Mouse (Mus musculus) heart, postnatal 36 days (tissue): ENCODE measurements at regions not wholly inside any gene's neighbourhood (a gene's known extent, or its start where the extent isn't known, plus 50 kb on each side); places are given as distances from the start of the nearest gene placed in this dataset.

ENCODE experiments used
- DNase-seq, 2 experiments: peaks; one replicate each; pipeline ENCODE4 v3.0.0; 2021 to 2022
- intact Hi-C: fragments of 180-260 bp; cut with DNase I; formaldehyde crosslinking; loops from one replicate; pipeline ENCODE4 v1.15.1; 2025

DNA sequence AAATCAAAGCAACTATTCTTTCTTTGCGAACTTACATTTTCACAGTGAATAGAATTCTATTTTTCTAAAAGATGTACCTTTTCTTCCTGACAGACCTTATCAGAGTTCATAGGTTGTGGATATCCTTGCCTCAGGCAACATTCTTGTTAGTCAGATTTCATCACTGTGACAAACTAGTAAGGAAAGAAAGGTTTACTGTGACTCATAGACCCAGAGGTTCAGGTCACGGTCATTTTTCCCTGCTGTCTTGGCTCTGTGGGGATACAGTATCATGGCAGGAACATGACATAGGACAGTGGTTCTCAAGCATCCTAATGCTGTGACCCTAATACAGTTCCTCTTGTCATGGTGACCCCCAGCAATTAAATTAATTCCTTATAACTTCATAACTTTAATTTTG is 78.4 kb upstream of the Akt3 start:
- no peak for DNase-seq
- intact Hi-C loops, result no loop called here

DNA sequence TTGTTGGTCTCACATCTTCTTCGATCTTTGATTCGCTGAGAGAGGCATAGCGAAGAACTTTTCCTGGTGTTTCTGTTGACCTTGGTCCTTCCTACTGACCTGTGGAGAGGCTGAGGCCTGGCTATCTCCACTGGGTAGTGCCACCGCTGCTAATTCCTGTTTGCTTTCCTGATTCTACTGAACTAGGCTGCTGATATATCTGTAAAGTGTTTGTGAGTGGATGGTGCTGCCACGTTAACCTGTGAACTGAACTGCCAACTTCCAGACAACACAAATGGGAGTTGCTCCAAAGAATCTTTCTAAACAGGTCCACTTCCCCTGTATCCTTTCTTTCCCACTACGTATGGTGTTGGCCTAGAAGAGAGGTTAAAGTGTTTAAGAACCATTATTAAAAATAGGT is 78.0 kb upstream of the Akt3 start:
- intact Hi-C loops, result no loop called here
- DNase-seq, result no peak

DNA sequence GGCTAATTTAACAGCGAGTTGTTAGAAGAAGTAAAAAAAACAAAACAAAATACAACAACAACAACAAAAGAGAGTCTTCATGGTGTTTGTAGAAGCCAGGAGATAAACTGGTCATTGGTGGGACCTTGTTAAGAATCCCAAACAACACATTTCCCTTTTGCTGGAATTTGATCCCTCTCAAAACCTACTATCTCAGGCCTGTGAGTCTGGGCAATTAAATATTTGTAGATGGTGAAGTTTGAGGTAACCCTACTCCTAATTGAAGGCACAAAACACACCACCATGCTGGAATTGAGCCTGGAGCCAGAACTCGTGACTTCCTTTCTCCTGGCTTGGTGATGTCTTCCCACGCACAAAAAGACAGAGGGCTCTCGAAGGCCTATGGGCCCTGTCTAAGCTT is 65.4 kb upstream of the Akt3 start:
- intact Hi-C loops, result no loop called here

DNA sequence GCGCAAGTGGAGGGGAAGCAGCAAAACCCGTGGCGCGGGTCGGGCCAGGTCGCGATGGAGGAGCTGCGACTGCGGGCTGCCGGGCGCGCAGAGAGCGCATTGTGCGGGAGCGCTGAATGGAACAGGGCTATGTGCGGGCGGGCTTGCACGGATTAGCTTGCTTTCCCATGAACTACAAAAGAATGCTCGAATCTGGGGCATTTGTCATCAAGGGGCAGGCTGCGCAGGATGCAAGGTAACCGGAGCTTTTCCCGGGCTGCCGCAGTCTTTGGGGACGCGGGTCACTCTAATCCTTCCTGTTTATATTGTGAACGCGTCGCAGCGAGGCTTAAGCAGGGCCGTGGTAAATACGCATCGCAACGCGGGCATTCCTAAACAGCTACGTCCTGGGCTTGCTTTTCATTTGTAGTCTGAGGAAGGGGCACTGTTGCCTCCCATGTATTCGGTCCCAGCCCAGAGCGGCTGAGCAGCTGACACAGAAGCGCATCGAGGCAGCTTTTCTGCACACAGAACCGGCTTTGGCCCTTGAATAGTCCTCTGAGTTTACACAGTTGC is 64.8 kb upstream of the Akt3 start:
- DNase-seq, result no peak
- intact Hi-C loops, result no loop called here

More for the DNA sequence above, 65.4 kb upstream of the Akt3 start:
- DNase-seq, result no peak

DNA sequence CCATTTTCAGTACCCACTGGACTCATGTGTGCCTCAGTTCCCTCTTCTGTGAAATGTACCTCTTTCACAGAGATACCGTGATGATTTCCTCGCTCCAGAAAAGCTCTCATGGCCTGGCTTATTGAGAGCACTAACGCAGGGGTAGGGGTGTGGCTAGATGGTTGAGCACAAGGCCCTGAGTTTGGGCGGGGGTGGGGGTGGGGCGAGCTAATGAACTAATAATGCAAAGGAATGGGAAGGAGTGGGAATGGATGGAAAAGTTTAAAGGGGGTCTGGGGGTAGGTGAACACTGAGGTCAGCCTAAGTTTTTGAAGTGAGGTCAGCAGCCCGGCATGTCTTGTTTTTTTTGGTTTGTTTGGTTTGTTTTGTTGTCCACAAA is 64.3 kb upstream of the Akt3 start:
- intact Hi-C loops, result no loop called here

DNA sequence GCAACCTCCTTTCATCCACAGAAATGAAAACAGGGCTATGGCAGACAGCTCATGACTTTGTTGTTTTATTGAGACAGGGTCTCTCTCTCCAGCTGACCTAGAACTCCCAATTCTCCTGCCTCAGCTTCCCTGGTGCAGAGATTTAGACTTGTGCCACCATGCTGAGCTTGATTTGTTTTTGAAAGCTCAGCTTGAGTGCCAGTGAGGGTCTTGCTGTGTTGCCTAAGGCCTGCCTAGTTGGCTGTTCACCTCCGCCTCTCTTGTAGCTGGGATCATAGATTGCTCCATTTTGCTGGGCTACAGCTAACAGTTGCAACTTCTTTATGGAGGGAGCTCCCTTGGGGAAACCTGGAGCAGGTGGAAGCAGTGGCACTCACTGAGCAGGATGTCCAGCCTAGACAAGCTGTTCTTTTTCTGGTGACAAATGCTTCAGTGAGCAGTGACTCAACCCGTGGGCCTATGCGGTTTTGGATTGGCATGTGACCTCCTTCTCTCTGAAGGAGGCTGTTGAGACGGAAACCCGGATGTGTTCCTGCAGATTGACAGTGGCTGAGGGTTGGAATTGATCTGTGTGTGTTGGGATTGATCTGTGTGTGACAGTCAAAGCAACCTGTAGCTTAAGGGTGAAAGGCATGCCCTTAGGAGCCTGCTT is 63.8 kb upstream of the Akt3 start:
- DNase-seq, result no peak
- intact Hi-C loops, result no loop called here

More for the DNA sequence above, 64.3 kb upstream of the Akt3 start:
- no peak for DNase-seq

DNA sequence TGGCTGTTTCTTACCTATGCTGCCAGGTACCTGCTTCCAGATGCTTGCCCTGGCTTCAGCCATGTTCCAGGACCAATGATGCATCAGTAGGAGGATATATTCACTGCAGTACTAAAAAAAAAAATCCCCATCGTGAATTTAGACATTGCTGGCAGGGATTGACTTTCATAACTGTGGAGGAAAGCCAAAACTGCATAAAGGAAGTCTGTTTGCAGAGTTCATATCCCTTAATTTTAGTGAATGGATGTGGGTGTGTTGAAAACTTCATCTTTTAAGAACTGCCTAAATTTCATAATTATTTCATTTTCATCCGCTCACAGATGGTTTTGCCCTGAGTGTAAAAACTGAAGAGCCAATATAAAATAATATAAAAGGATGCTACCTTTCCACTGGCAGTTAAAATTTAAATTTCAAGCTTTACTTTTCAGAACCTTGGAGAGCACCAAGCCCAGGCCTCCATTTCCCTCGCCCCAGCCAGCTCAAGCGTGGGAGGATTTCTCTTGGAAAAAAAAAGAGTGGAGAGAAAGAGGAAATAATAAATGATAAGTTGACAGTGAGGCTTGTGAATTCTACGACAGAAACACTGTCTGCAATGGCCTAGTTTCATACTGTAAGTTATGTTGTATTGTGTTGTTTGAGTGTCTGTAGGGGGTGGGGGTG is 50.3 kb upstream of the Akt3 start:
- no peak for DNase-seq

More for the DNA sequence above, 50.3 kb upstream of the Akt3 start:
- intact Hi-C loops, result no loop called here
